Mouse (Mus musculus) neural tube, embryonic 14.5 days (tissue): ENCODE measurements around the gene Gpsm3. TPM values are rescaled to one million over a fixed set of nuclear protein-coding genes. Genes with fewer than 3 reads are reported as not detected.

Experiments
- ATAC-seq: fragments of 200-750 bp; cut with Nextera tagmentation; 2 replicates; pipeline ENCODE4 v1.8.0; 2017; ENCODE audit warnings: low read depth, mild to moderate bottlenecking, moderate TSS enrichment, moderate library complexity
- H3K27ac ChIP-seq: fragments of 300-500 bp; sonication (generic); 2 replicates; pipeline ENCODE4 v1.5.1; 2014; ENCODE audit warnings: low read depth, mild to moderate bottlenecking, control low read depth, low read length, moderate library complexity, mixed read lengths
- H3K27me3 ChIP-seq: fragments of 300-500 bp; sonication (generic); 2 replicates; pipeline ENCODE4 v1.6.1; 2014; ENCODE audit warnings: low read length; ENCODE audit not compliant: control insufficient read depth, insufficient read depth
- H3K36me3 ChIP-seq: fragments of 300-500 bp; sonication (generic); 2 replicates; pipeline ENCODE4 v1.6.1; 2014; ENCODE audit warnings: low read length, mixed read lengths; ENCODE audit not compliant: control insufficient read depth, insufficient read depth
- H3K4me1 ChIP-seq: fragments of 300-500 bp; sonication (generic); 2 replicates; pipeline ENCODE4 v1.6.1; 2014; ENCODE audit warnings: low read length; ENCODE audit not compliant: control insufficient read depth, insufficient read depth
- H3K4me2 ChIP-seq: fragments of 300-500 bp; sonication (generic); 2 replicates; pipeline ENCODE4 v1.6.1; 2014; ENCODE audit warnings: mild to moderate bottlenecking, low read depth, low read length, control low read depth
- H3K4me3 ChIP-seq: fragments of 300-500 bp; sonication (generic); 2 replicates; pipeline ENCODE4 v1.5.1; 2014; ENCODE audit warnings: low read depth, low read length, control low read depth, mixed read lengths
- H3K9ac ChIP-seq: fragments of 300-500 bp; sonication (generic); replicated peaks from 2 replicates; pipeline ENCODE4 v1.6.1; 2014; ENCODE audit warnings: low read depth, mild to moderate bottlenecking, control low read depth, low read length, mixed read lengths
- H3K9me3 ChIP-seq: fragments of 300-500 bp; sonication (generic); 2 replicates; pipeline ENCODE4 v1.6.1; 2016; ENCODE audit warnings: low read length; ENCODE audit not compliant: control insufficient read depth
- WGBS: fragments of 180-500 bp; shearing (Covaris S2); extraction: QIAGEN DNeasy Blood & Tissue Kit; methylation state at CpG from one replicate; pipeline ENCODE4 v1.1.7; 2014; 5-methylcytosine and 5-hydroxymethylcytosine counted together
- polyA plus RNA-seq: library from polyadenylated mRNA; unstranded; fragments of >200 nt; fragmentation: Nextera tagmentation; extraction: Ambion mirVana; gene quantifications from 2 replicates; pipeline ENCODE4 v1.2.1, GENCODE M21; 2014

The Gpsm3 gene
- polyA plus RNA-seq, 1 experiment from 2014 or later = 1.4 TPM

DNA sequence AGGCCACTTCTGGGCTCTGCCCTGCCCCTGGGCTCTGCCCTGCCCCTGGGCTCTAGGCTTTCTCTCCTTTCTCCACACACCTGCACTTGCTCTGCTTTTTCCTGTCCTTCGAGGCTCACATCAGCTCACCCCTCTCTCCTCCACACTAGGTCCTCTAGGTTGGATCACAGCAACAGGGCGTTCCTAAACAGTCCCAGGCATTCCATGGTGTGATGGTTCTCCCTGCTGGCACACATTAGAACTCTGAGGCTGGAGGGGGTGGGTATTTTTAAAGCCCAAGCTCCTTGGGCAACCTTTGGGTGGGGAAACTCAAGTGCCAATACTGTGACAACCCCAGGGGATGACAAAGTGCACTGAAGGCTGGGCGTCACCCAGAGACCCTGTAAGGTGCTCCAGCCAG is 47.9 kb downstream of the Gpsm3 start:
- Histone ChIP-seq H3K36me3 (no peaks in the 10 kb centered on the region), H3K27me3 (no peaks in the 10 kb centered on the region), H3K9me3 (no peaks in the 10 kb centered on the region), H3K4me3 (no peak overlapping the region), H3K4me1 (no peaks in the 10 kb centered on the region), H3K4me2 (no peak overlapping the region), H3K27ac (no peak overlapping the region), H3K9ac (no peak overlapping the region)
- 65% methylated on average over 3 of the region's 3 CpGs for WGBS
- ATAC-seq = no peak

DNA sequence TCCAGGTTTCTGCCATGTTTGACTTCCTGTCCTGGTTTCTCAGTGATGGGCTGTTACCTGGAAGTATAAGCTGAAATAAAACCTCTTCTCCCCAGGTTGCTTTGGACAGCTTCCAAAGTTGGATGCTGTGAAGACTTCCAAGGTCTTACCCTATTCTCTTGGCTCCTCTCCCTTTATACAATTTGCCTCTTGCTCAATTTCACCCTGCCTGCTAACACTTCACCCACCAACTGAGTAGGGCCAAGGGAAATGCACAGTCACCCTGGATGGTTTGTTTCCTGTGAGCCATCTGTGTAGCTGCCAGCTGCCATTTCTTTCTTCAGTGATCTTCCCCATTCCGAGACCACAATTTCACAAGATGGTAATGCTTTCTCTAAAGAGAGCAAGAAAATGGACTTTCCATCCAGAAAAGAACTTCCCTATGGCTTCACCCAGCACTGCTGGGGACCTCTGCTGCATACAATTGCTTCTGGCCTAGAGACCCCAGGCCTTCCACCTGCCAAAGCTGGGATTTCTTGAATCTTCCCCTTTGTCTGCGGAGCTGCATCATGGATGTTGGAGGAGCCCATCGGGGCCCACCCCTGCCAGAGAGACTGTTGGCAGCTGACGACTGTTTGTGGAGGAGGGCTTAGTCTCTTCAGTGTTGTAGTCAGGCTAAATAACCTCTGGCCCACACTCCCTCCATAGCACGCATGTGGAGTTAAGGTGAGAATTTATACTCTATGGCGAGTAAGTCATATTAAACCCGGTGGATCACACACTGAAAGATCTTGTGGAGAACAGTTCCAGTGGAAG is 50.1 kb downstream of the Gpsm3 start:
- no peaks in the 10 kb centered on the region for H3K27me3 ChIP-seq
- H3K9ac ChIP-seq = no peak overlapping the region
- no peak overlapping the region for H3K4me2 ChIP-seq
- H3K27ac ChIP-seq = no peak overlapping the region
- H3K4me3 ChIP-seq = no peak overlapping the region
- H3K9me3 ChIP-seq = no peaks in the 10 kb centered on the region
- no peaks in the 10 kb centered on the region for H3K4me1 ChIP-seq
- no peaks in the 10 kb centered on the region for H3K36me3 ChIP-seq
- WGBS = 85% methylated on average over 7 of the region's 7 CpGs
- ATAC-seq = no peak

GRCm38 (mm10) chr17:34640778-34641601 is 51.4 kb downstream of the Gpsm3 start:
- Histone ChIP-seq H3K27ac (peak overlapping the region; percentile 58), H3K27me3 (no peaks in the 10 kb centered on the region), H3K4me2 (peak overlapping the region; percentile 0; the same call in 1 of the 2 replicates), H3K36me3 (no peaks in the 10 kb centered on the region), H3K9me3 (no peaks in the 10 kb centered on the region), H3K9ac (no peak overlapping the region), H3K4me1 (peaks cover 8% of the 10 kb centered on the region), H3K4me3 (no peak overlapping the region)
- 12% methylated on average over 11 of the region's 11 CpGs for WGBS
- ATAC-seq = no peak

Other genes with a start within 250 kb of the Gpsm3 start
- gene Btnl2, start 235.0 kb upstream of the Gpsm3 start, polyA plus RNA-seq = not detected in 2 replicates
- not detected in 2 replicates for gene Btnl1, start 212.7 kb upstream of the Gpsm3 start, polyA plus RNA-seq
- 4.2 and 6.0 TPM in 2 replicates for gene BC051142, start 191.0 kb upstream of the Gpsm3 start, polyA plus RNA-seq
- not detected in 2 replicates for gene Btnl4, start 112.5 kb upstream of the Gpsm3 start, polyA plus RNA-seq
- gene Btnl6, start 72.5 kb upstream of the Gpsm3 start, polyA plus RNA-seq = not detected in 2 replicates
- gene Notch4, start 25.5 kb upstream of the Gpsm3 start, polyA plus RNA-seq = 7.0 and 10.1 TPM in 2 replicates
- gene Pbx2, start 1.5 kb downstream of the Gpsm3 start, polyA plus RNA-seq = 7.7 and 8.2 TPM in 2 replicates
- 1.2 and 1.4 TPM in 2 replicates for gene Ager, start 8.1 kb downstream of the Gpsm3 start, polyA plus RNA-seq
- 213 and 221 TPM in 2 replicates for gene Rnf5, start 13.9 kb downstream of the Gpsm3 start, polyA plus RNA-seq
- 103 and 108 TPM in 2 replicates for gene Agpat1, start 14.5 kb downstream of the Gpsm3 start, polyA plus RNA-seq
- gene Egfl8, start 26.2 kb downstream of the Gpsm3 start, polyA plus RNA-seq = 6.0 and 18.2 TPM in 2 replicates
- gene Ppt2, start 38.7 kb downstream of the Gpsm3 start, polyA plus RNA-seq = 21.9 and 25.4 TPM in 2 replicates
- gene Prrt1, start 39.7 kb downstream of the Gpsm3 start, polyA plus RNA-seq = 6.7 and 9.3 TPM in 2 replicates
- 11.5 and 14.8 TPM in 2 replicates for gene Fkbpl, start 55.0 kb downstream of the Gpsm3 start, polyA plus RNA-seq
- 71.8 and 92.5 TPM in 2 replicates for gene Atf6b, start 57.3 kb downstream of the Gpsm3 start, polyA plus RNA-seq
- 0.23 and 0.32 TPM in 2 replicates for gene Tnxb, start 80.7 kb downstream of the Gpsm3 start, polyA plus RNA-seq
- gene C4b, start 154.1 kb downstream of the Gpsm3 start, polyA plus RNA-seq = not detected in 2 replicates
- not detected in 2 replicates for gene Cyp21a1, start 214.8 kb downstream of the Gpsm3 start, polyA plus RNA-seq
- 30.5 and 37.7 TPM in 2 replicates for gene Stk19, start 247.1 kb downstream of the Gpsm3 start, polyA plus RNA-seq
- gene Dxo, start 247.2 kb downstream of the Gpsm3 start, polyA plus RNA-seq = 59.4 and 67.7 TPM in 2 replicates